Mouse (Mus musculus) forebrain, embryonic 13.5 days (tissue): ENCODE measurements at regions not wholly inside any gene's neighbourhood (a gene's known extent, or its start where the extent isn't known, plus 50 kb on each side); places are given as distances from the start of the nearest gene placed in this dataset.
A peak's percentile ranks its signal among the peaks of the same experiment; 100 is the strongest.

Experiments
- ATAC-seq: fragments of 200-750 bp; cut with Nextera tagmentation; 2 replicates; pipeline ENCODE4 v1.8.0; 2017
- H3K27ac ChIP-seq: fragments of 300-500 bp; sonication (generic); 2 replicates; pipeline ENCODE4 v1.5.1; 2015; ENCODE audit warnings: inconsistent platforms, mild to moderate bottlenecking, moderate library complexity
- H3K27me3 ChIP-seq: fragments of 300-500 bp; sonication (generic); 2 replicates; pipeline ENCODE4 v1.6.1; 2015; ENCODE audit warnings: mild to moderate bottlenecking, inconsistent platforms
- H3K36me3 ChIP-seq: fragments of 300-500 bp; sonication (generic); 2 replicates; pipeline ENCODE4 v1.6.1; 2015; ENCODE audit warnings: mild to moderate bottlenecking, inconsistent platforms; ENCODE audit not compliant: poor library complexity, severe bottlenecking
- H3K4me1 ChIP-seq: fragments of 300-500 bp; sonication (generic); 2 replicates; pipeline ENCODE4 v1.6.1; 2015; ENCODE audit warnings: inconsistent platforms
- H3K4me2 ChIP-seq: fragments of 300-500 bp; sonication (generic); 2 replicates; pipeline ENCODE4 v1.6.1; 2015; ENCODE audit warnings: inconsistent platforms, mild to moderate bottlenecking, moderate library complexity
- H3K4me3 ChIP-seq: fragments of 300-500 bp; sonication (generic); 2 replicates; pipeline ENCODE4 v1.5.1; 2015; ENCODE audit warnings: mild to moderate bottlenecking, inconsistent platforms
- H3K9ac ChIP-seq: fragments of 300-500 bp; sonication (generic); 2 replicates; pipeline ENCODE4 v1.6.1; 2015; ENCODE audit warnings: mild to moderate bottlenecking, inconsistent platforms
- H3K9me3 ChIP-seq: fragments of 300-500 bp; sonication (generic); replicated peaks from 2 replicates; pipeline ENCODE4 v1.6.1; 2016; ENCODE audit warnings: inconsistent platforms
- WGBS: fragments of 180-500 bp; shearing (Covaris S2); methylation state at CpG from one replicate; pipeline ENCODE4 v1.1.7; 2015; 5-methylcytosine and 5-hydroxymethylcytosine counted together

DNA sequence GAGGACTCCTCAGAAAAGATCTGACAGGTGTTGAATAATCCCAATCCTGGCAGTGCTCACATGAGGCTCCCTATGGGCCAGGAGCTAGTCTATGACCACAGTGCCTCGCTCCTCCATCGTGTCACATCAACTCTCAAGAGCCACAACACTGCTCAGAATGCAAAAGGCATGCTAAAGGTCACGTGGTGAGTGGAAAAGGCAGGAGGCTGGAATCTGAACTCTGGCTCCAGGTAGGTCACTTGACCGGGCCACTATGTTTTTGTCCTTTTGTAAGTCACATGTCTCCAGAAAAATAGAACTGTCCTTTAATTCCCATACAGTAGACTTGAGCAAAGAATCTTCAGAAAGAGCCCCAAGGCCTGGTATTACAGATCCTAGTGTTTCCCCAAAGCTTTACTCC lies 229.3 kb downstream of the Gm12728 start:
- H3K36me3 ChIP-seq = no peaks in the 10 kb centered on the region
- no peak overlapping the region for H3K4me2 ChIP-seq
- 83% methylated on average over 4 of the region's 4 CpGs for WGBS
- no peak for ATAC-seq
- no peaks in the 10 kb centered on the region for H3K27me3 ChIP-seq
- H3K9ac ChIP-seq = no peak overlapping the region
- H3K4me1 ChIP-seq = peaks cover 7% of the 10 kb centered on the region; the same call in 1 of the 2 replicates
- H3K4me3 ChIP-seq = no peak overlapping the region
- no peaks in the 10 kb centered on the region for H3K9me3 ChIP-seq
- no peak overlapping the region for H3K27ac ChIP-seq

DNA sequence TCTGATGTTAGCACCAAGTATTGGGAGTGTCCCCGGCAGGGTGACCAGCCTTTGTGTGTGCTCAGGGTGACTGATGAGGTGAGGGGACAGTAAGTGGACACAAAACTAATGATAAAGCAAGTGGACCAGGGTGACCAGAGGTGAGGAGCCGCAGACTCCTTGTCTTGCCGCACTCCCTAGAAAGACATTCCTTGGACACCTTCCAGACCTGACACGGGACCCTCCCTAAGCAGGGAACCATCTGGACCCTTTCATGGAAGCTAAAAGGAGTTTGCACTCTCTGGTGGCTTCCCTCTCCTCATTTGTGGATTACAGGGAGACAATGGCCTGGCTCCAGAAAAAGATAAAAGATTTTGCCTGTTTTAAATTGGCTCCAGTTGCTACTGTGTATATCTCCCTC lies 230.7 kb downstream of the Gm12728 start:
- Histone ChIP-seq H3K4me2 (no peak overlapping the region), H3K9me3 (no peaks in the 10 kb centered on the region), H3K4me1 (peaks cover 7% of the 10 kb centered on the region; the same call in 1 of the 2 replicates), H3K36me3 (no peaks in the 10 kb centered on the region), H3K4me3 (no peak overlapping the region), H3K9ac (no peak overlapping the region), H3K27me3 (no peaks in the 10 kb centered on the region), H3K27ac (no peak overlapping the region)
- 60% methylated on average over 4 of the region's 4 CpGs for WGBS
- ATAC-seq = 0 out of 2 replicates have a peak, but pooled peaks have one; percentile 41

DNA sequence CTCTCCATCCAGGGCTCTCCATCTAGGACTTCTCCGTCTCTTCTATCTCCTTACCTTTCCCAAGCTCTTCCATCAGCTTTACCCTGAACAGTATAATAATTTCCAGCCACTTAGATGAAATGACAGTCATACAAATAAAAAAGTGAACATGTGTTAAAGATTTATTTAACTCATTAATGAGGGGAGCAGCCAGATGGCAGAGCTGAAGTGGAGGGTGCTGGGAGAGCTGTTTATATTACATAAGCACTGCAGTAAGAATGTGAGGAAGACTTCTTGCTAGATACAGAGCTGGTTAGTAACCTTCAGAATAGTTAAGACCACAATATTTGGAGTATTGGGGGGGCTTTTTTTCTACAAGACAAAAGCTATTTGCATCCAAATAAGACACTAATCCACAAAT lies 234.9 kb downstream of the Gm12728 start:
- Histone ChIP-seq H3K36me3 (no peaks in the 10 kb centered on the region), H3K4me2 (no peak overlapping the region), H3K27me3 (no peaks in the 10 kb centered on the region), H3K4me1 (peaks cover 11% of the 10 kb centered on the region), H3K27ac (no peak overlapping the region), H3K9ac (no peak overlapping the region), H3K4me3 (no peak overlapping the region), H3K9me3 (no peaks in the 10 kb centered on the region)
- 89% methylated on average over 1 of the region's 1 CpGs for WGBS
- no peak for ATAC-seq

- Histone ChIP-seq H3K27me3 (no peaks in the 10 kb centered on the region), H3K27ac (no peak overlapping the region), H3K4me3 (no peak overlapping the region), H3K4me2 (no peak overlapping the region), H3K9ac (no peak overlapping the region), H3K4me1 (peaks cover 4% of the 10 kb centered on the region), H3K36me3 (no peaks in the 10 kb centered on the region), H3K9me3 (no peaks in the 10 kb centered on the region)
- whole genome bisulfite sequencing = 77% methylated on average over 15 of the region's 15 CpGs
- ATAC-seq = no peak
Measured at GRCm38 (mm10) chr4:106025966-106026637, 236.4 kb downstream of the Gm12728 start.

GRCm38 (mm10) chr4:106040376-106040775 lies 250.7 kb downstream of the Gm12728 start:
- 8% methylated on average over 7 of the region's 7 CpGs for WGBS
- no peak overlapping the region for H3K4me3 ChIP-seq

GRCm38 (mm10) chr4:106042456-106042855 lies 252.8 kb downstream of the Gm12728 start:
- WGBS = 78% methylated on average over 3 of the region's 3 CpGs
- H3K36me3 ChIP-seq = no peaks in the 10 kb centered on the region
- H3K27ac ChIP-seq = no peak overlapping the region
- no peaks in the 10 kb centered on the region for H3K9me3 ChIP-seq
- no peak for ATAC-seq
- no peaks in the 10 kb centered on the region for H3K27me3 ChIP-seq
- no peak overlapping the region for H3K4me3 ChIP-seq
- peaks cover 7% of the 10 kb centered on the region for H3K4me1 ChIP-seq
- no peak overlapping the region for H3K4me2 ChIP-seq
- no peak overlapping the region for H3K9ac ChIP-seq

More at GRCm38 (mm10) chr4:106040376-106040775, 250.7 kb downstream of the Gm12728 start:
- Histone ChIP-seq H3K36me3 (no peaks in the 10 kb centered on the region), H3K4me2 (no peak overlapping the region), H3K9me3 (no peaks in the 10 kb centered on the region), H3K27me3 (no peaks in the 10 kb centered on the region), H3K9ac (no peak overlapping the region), H3K4me1 (peaks cover 7% of the 10 kb centered on the region), H3K27ac (no peak overlapping the region)
- no peak for ATAC-seq

DNA sequence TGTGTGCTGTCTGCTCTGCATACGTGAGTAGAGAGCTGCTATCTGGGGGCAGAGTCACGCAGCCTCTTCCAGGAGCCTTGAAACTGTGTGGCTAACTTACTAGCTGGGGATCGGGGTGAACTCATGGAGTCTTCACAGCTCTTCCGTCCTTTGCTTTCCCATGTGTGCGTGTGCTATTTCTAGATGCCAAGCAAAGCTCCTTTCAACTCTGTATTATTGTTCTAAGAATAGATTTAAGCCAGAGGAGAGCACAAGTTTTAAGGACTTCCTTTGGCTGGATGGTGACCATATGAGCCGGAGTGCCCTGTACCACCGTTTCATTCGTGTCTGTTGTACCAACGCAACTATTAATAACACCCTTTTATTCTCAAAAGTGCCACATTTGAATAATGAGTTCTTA lies 254.0 kb downstream of the Gm12728 start:
- Histone ChIP-seq H3K4me3 (no peak overlapping the region), H3K9ac (no peak overlapping the region), H3K27ac (no peak overlapping the region), H3K27me3 (no peaks in the 10 kb centered on the region), H3K4me1 (peaks cover 13% of the 10 kb centered on the region), H3K36me3 (no peaks in the 10 kb centered on the region), H3K9me3 (no peaks in the 10 kb centered on the region), H3K4me2 (no peak overlapping the region)
- no peak for ATAC-seq
- 77% methylated on average over 9 of the region's 9 CpGs for WGBS

DNA sequence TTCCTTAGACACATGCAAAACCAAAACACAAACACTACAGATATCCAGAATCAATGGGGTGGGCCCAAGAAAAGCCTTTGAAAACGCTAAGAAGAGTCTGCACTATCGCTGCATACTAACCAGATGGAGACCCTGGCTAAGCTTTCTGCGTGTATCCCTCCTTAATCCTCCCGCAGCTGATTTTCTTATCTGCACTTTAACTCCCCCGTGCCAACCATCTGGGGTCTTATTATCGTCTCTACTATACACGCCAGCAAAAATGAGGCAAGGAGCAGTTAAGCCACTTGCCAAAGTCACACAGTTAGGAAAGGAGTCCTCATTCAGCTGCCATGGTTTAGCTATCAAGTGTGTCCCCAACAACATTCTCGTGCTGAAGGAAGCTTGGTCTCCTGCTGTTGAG lies 258.4 kb downstream of the Gm12728 start:
- Histone ChIP-seq H3K9me3 (no peaks in the 10 kb centered on the region), H3K9ac (no peak overlapping the region), H3K4me2 (no peak overlapping the region), H3K36me3 (no peaks in the 10 kb centered on the region), H3K27ac (0 out of 2 replicates have a peak overlapping the region, but pooled peaks have one; percentile 27), H3K4me3 (no peak overlapping the region), H3K4me1 (peaks cover 6% of the 10 kb centered on the region; the same call in 1 of the 2 replicates), H3K27me3 (no peaks in the 10 kb centered on the region)
- WGBS = 65% methylated on average over 8 of the region's 8 CpGs
- ATAC-seq = peak; percentile 59; the same call in 1 of the 2 replicates

- Histone ChIP-seq H3K4me3 (no peak overlapping the region), H3K27me3 (no peaks in the 10 kb centered on the region), H3K4me1 (peaks cover 6% of the 10 kb centered on the region; the same call in 1 of the 2 replicates), H3K27ac (no peak overlapping the region), H3K36me3 (no peaks in the 10 kb centered on the region), H3K9me3 (no peaks in the 10 kb centered on the region), H3K9ac (no peak overlapping the region), H3K4me2 (no peak overlapping the region)
- ATAC-seq = no peak
- 85% methylated on average over 8 of the region's 8 CpGs for WGBS
Measured at GRCm38 (mm10) chr4:106048797-106049196, 259.1 kb downstream of the Gm12728 start.

DNA sequence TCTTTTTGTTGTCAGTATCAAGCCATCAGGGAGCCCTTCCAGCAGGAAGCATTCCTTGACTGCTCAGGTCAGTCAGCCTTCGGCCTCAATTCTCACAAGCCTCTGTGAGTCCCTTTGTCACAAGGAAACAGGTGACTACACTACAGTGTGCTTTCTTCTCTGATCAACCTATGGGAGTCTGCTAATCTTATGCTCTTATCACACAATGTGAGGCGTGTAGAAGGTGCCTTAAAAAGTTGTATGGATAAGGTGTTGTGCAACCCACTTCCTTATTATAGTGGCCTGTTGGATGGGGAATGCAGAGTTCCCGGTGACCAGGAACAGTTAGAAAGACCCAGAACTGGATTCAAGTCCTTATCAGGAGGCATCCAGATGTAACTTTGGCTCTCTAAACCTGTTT lies 260.2 kb downstream of the Gm12728 start:
- WGBS = 89% methylated on average over 3 of the region's 3 CpGs
- H3K36me3 ChIP-seq = no peaks in the 10 kb centered on the region
- H3K9ac ChIP-seq = no peak overlapping the region
- no peak overlapping the region for H3K4me2 ChIP-seq
- no peak overlapping the region for H3K4me3 ChIP-seq
- no peak for ATAC-seq
- no peaks in the 10 kb centered on the region for H3K27me3 ChIP-seq
- H3K27ac ChIP-seq = no peak overlapping the region
- peaks cover 6% of the 10 kb centered on the region; the same call in 1 of the 2 replicates for H3K4me1 ChIP-seq
- H3K9me3 ChIP-seq = no peaks in the 10 kb centered on the region

- Histone ChIP-seq H3K4me1 (peaks cover 6% of the 10 kb centered on the region; the same call in 1 of the 2 replicates), H3K4me3 (no peak overlapping the region), H3K4me2 (no peak overlapping the region), H3K36me3 (no peaks in the 10 kb centered on the region), H3K9ac (no peak overlapping the region), H3K27me3 (no peaks in the 10 kb centered on the region), H3K27ac (no peak overlapping the region), H3K9me3 (no peaks in the 10 kb centered on the region)
- ATAC-seq = no peak
- 67% methylated on average over 3 of the region's 3 CpGs for WGBS
Measured at GRCm38 (mm10) chr4:106050297-106050696, 260.6 kb downstream of the Gm12728 start.

- Histone ChIP-seq H3K27ac (no peak overlapping the region), H3K4me2 (no peak overlapping the region), H3K9me3 (no peaks in the 10 kb centered on the region; the same call in 1 of the 2 replicates), H3K4me1 (peaks cover 1% of the 10 kb centered on the region; the same call in 1 of the 2 replicates), H3K36me3 (no peaks in the 10 kb centered on the region), H3K4me3 (no peak overlapping the region), H3K9ac (no peak overlapping the region), H3K27me3 (no peaks in the 10 kb centered on the region)
- no peak for ATAC-seq
- WGBS = 75% methylated on average over 9 of the region's 9 CpGs
Measured at GRCm38 (mm10) chr4:106053496-106053895, 262.5 kb upstream of the Usp24 start.

DNA sequence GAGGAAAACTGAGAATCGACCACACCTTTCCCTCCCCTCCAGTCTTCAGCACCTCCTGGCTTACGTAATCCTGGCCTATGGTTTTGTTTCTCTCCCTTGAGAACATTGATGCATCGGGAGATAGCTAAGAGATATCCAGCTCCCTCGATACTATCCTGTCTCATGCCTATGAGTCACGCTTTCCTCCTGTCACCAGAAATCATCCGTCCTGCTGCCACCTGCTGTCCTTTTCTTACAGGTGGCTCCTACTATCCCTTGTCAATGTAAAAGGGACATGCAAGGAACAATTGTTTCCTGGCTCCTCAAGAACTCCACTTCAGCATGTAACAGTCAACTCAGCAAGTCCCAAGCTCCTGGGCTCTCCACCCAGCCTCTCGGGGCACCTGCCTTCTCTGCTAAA lies 261.7 kb upstream of the Usp24 start:
- H3K4me3 ChIP-seq = no peak overlapping the region
- H3K27me3 ChIP-seq = no peaks in the 10 kb centered on the region
- no peak overlapping the region for H3K4me2 ChIP-seq
- ATAC-seq = no peak
- no peaks in the 10 kb centered on the region for H3K36me3 ChIP-seq
- H3K9me3 ChIP-seq = no peaks in the 10 kb centered on the region; the same call in 1 of the 2 replicates
- no peak overlapping the region for H3K27ac ChIP-seq
- 82% methylated on average over 7 of the region's 7 CpGs for WGBS
- no peak overlapping the region for H3K9ac ChIP-seq
- H3K4me1 ChIP-seq = no peaks in the 10 kb centered on the region; the same call in 1 of the 2 replicates
